Mouse (Mus musculus) ovary, adult 10 weeks (tissue): ENCODE results near the gene Nosip. TPM values are rescaled to one million over a fixed set of nuclear protein-coding genes. Genes with fewer than 3 reads are reported as not detected.

Experiments used
- polyA plus RNA-seq: library from polyadenylated mRNA; stranded (reverse); fragments of 350-450 nt; fragmentation: Illumina TruSeq; extraction: RNeasy Lipid Tissue Mini Kit (QIAGEN cat#74804); gene quantifications from one replicate; pipeline ENCODE4 v1.2.3, GENCODE M21; 2014

Nosip gene
- 9.1 TPM for polyA plus RNA-seq

DNA sequence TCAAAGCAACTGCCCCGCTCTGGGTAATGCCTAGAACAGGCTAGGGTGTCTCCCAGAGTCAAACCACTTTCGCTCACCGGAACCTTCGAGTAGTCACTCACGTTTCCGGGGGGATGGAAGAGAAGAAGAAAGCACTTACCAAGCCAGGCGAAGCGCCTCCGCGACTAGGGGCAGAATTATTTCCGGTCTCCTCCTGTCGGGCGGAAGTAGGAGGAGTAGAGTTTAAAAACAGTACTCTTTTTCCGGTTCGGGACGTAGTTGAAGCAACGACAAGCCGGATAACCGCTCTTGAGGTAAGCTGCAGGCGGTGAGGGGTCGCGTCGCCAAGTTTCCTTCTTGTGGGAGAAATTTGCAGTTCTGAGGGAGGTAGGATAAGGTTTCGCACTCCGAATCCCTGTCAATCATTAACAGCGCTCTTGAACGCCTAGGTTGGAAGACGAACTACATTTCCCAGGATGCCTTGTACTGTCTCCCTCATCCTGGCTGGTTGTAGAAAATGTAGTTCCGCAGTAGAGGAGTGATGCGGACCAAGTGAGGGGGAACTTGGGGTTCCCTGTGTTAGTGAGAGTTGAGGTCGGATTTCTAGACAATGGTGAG lies at the start of gene Nosip, which contains the start of gene Prrg2:
TSS of gene Nosip (plus strand) at position 191 of the 597 bp plus-strand sequence.
TSS of gene Prrg2 (minus strand) at position 439 of the 597 bp plus-strand sequence.

DNA sequence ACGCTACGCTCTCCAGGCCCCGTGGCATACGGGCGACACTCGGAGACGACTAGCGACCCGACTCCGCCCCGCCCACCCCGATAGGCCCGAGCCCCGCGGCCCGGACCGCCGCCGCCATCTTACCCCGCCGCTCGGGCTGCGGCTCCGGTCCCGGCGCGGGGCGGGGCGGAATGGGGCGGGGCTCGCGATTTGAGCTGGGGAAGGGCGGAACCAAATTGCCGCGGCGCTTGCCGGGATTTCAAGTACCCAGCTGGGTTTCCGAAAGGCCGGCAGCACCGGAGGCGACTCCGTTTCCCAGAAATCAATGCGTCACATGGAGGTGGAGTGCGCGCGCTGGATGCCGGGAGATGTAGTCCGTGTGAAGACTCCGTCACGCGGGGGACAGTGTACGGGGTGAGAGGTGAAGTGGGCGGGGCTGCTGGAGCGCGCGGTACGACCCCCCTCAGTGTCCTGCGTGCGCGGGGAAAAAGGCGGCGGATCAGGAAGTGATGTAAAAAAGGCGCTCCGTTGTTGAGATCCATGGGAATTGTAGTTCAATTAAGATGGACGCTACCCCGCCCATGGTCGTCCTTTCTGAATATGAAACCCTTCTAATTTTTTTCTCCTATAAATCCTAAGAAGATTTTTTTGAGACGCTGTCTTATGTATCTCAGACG lies 46.1 kb upstream of the Nosip start, which contains the start of gene Scaf1:
TSS of gene Scaf1 (minus strand) at position 407 of the 656 bp plus-strand sequence.

DNA sequence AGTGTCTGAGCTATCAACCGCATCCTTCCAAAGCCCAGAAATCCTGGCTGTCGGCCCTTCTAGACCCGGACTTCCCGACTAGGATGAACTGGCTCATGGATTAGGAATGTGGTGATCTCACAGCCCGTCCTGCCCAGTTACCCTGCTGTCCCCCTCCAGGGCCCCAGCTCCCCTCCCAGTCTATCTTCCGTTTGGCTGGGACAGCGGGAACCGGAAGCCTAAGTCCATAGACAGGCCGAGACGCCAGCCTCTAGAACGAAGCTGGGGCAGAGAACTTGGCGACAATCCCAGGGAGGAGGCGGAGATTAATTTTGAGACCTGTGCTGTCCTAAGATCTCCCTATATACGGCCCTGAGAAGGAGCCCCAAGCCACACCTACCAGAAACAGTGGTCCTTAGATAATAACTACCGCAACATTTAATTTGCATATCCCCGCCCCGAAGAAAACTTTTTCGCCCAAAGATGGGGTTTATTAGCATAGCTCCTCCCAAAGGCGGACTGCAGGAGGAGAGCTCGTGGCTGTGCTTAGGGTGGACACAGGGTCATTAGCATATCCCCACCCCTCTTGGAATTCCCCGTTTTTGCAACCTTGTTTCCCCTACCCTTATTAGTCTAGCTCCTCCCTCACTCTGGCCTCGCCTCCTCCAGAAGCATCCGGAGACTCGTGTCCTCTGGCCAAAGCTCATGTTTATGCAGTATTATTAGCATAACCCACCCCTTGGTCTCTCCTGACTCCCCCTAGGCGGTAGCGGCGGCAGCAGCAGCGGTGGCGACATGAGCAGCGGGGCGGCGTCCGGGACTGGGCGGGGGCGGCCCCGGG lies 44.8 kb upstream of the Nosip start, which contains the start of gene Rras:
TSS of gene Rras (plus strand) at position 720 of the 820 bp plus-strand sequence.

DNA sequence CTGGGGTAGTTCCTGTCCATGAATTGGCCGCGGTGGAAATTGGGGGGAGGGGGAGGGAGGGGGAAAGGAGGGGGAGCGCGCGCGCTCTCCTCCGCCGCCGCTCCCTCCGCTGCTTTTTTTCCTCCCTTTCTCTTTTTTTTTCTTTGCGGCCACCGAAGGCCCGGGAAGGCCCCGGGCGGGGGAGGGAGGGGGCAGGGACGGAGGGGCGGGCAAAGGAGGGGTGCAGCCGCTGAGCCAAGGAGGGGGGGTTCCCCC lies 9.4 kb upstream of the Nosip start, which contains the start of gene Prr12:
TSS of gene Prr12 (minus strand) at position 20 of the 255 bp plus-strand sequence.

DNA sequence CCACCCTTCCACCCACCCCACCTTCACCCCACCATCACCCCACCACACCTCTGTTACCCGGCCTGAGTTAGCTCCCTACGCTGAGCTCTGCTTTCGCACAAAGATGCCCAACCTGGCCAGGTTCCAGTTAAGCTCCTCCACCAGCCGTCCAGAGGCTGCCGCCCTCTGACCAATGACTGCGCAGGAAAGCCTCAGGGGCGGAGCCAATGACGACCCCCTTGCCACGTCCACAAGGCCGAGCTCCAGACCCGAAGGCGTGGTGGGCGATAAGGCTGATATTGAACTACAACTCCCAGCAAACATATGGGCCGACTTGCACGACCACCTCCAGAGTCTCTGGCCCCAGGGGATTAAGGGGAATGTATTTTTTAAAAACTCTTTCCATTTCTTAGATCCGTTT lies 29.8 kb downstream of the Nosip start, which contains the start of gene Rcn3:
TSS of gene Rcn3 (minus strand) at position 174 of the 400 bp plus-strand sequence.

DNA sequence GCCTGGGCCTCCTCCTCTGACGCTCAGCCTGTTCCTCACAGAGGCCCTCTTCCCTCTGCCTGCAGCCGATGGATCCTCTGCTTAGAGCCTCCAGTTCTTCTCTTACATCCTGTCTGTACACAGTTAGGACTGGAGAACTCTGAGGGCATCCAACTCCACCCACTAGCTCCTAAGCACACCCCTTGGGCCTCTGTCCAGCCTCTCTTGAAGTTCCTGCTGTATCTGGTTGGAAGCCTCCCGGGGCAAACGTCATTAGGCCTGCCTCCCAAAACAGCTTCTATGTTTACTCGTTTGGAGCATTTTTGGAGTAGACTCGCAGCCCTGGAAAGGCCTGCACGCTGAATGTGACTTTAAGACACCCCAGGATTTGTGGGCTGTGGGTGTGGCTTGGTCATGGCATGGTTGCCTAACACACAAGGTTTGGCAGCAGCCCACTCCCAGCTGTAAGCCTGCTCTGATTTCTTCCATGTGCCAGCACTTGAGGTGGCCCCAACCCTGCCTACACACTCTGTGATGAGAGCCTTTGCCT lies 41.5 kb downstream of the Nosip start, which contains the start of gene Fcgrt:
TSS of gene Fcgrt (minus strand) at position 200 of the 529 bp plus-strand sequence.

DNA sequence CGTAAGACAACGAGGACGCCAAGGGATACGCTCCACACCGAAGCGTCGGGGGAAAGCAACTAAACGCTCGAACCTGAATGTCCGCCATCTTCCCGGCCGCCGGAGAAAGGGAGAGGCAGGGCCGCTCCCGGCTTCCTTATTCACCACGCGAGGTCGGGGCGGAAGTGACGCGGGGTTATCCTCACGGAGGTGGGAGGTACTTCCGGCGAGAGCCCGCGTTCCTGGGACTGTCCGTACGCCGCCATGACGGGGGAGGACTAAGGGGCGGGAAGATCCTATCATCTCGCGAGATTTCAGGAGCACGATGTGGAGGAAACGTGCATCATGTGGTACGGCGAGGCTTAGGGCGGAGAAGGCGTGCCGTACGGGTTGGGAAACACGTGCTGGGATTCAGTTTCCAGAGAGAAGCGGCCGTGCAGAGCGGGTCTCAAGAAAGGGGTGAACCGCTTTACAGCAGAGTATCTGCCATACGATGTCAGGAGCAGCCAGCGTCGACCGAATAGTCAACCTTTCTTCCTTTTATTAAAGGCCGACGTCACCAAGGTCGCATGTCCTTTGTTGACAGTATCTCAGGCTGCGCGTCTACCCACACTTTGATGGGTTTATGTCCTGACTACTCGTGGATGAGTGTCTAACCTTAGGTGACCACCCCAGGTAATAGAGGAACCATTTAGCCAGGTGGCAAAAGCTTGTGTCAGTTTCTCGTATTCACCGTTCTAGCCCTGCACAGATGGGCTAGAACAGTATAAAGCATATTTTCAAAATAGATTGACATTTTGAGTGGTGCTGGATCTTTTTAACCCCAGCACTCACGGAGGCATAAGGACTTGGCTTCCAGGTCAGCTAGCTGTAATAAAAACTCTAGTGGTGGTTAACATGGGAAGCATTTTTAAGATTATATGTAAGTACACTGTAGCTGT lies 62.3 kb downstream of the Nosip start, which contains the start of gene Rps11:
TSS of gene Rps11 (minus strand) at position 216 of the 920 bp plus-strand sequence.

Other genes starting within 250 kb of the Nosip start
- 5.9 TPM for gene Nup62, start 246.3 kb upstream of the Nosip start, polyA plus RNA-seq
- gene Il4i1, start 246.0 kb upstream of the Nosip start, polyA plus RNA-seq: not detected
- gene Atf5, start 245.8 kb upstream of the Nosip start, polyA plus RNA-seq: 5.8 TPM
- 1.7 TPM for gene Akt1s1, start 213.4 kb upstream of the Nosip start, polyA plus RNA-seq
- gene Tbc1d17, start 213.3 kb upstream of the Nosip start, polyA plus RNA-seq: 0.71 TPM
- gene Pnkp, start 205.3 kb upstream of the Nosip start, polyA plus RNA-seq: not detected
- not detected for gene Ptov1, start 192.6 kb upstream of the Nosip start, polyA plus RNA-seq
- gene Med25, start 169.7 kb upstream of the Nosip start, polyA plus RNA-seq: 2.5 TPM
- gene Fuz, start 166.3 kb upstream of the Nosip start, polyA plus RNA-seq: 3.2 TPM
- gene Ap2a1, start 132.9 kb upstream of the Nosip start, polyA plus RNA-seq: 20.6 TPM
- not detected for gene Tsks, start 119.2 kb upstream of the Nosip start, polyA plus RNA-seq
- gene Cpt1c, start 87.6 kb upstream of the Nosip start, polyA plus RNA-seq: 0.88 TPM
- gene Prmt1, start 75.9 kb upstream of the Nosip start, polyA plus RNA-seq: 8.2 TPM
- gene Irf3, start 64.8 kb upstream of the Nosip start, polyA plus RNA-seq: 8.4 TPM
- 2.0 TPM for gene Bcl2l12, start 63.7 kb upstream of the Nosip start, polyA plus RNA-seq
- gene Scaf1, start 46.1 kb upstream of the Nosip start, polyA plus RNA-seq: 2.2 TPM
- 4.0 TPM for gene Rras, start 44.5 kb upstream of the Nosip start, polyA plus RNA-seq
- gene Prr12, start 9.5 kb upstream of the Nosip start, polyA plus RNA-seq: 0.40 TPM
- 4.7 TPM for gene Prrg2, start 248 bp downstream of the Nosip start, polyA plus RNA-seq
- gene Rcn3, start 29.8 kb downstream of the Nosip start, polyA plus RNA-seq: 0.31 TPM
- gene Fcgrt, start 41.4 kb downstream of the Nosip start, polyA plus RNA-seq: 14.4 TPM
- 474 TPM for gene Rps11, start 62.0 kb downstream of the Nosip start, polyA plus RNA-seq
- 557 TPM for gene Rpl13a, start 66.3 kb downstream of the Nosip start, polyA plus RNA-seq
- not detected for gene Gm45713, start 73.8 kb downstream of the Nosip start, polyA plus RNA-seq
- gene Flt3l, start 74.0 kb downstream of the Nosip start, polyA plus RNA-seq: 3.9 TPM
- gene Pih1d1, start 91.9 kb downstream of the Nosip start, polyA plus RNA-seq: 2.1 TPM
- 0.88 TPM for gene Aldh16a1, start 92.2 kb downstream of the Nosip start, polyA plus RNA-seq
- not detected for gene Slc17a7, start 101.5 kb downstream of the Nosip start, polyA plus RNA-seq
- not detected for gene Gfy, start 117.1 kb downstream of the Nosip start, polyA plus RNA-seq
- not detected for gene Pth2, start 118.6 kb downstream of the Nosip start, polyA plus RNA-seq
- not detected for gene Ccdc155, start 142.5 kb downstream of the Nosip start, polyA plus RNA-seq
- not detected for gene Dkkl1, start 149.7 kb downstream of the Nosip start, polyA plus RNA-seq
- 10.9 TPM for gene Tead2, start 153.3 kb downstream of the Nosip start, polyA plus RNA-seq
- not detected for gene Cd37, start 176.7 kb downstream of the Nosip start, polyA plus RNA-seq
- gene Slc6a16, start 178.7 kb downstream of the Nosip start, polyA plus RNA-seq: not detected
- not detected for gene Slc6a21, start 215.1 kb downstream of the Nosip start, polyA plus RNA-seq